Comparison of ENCODE assay signal across 10 mouse cellular contexts in the genomic region with DNA sequence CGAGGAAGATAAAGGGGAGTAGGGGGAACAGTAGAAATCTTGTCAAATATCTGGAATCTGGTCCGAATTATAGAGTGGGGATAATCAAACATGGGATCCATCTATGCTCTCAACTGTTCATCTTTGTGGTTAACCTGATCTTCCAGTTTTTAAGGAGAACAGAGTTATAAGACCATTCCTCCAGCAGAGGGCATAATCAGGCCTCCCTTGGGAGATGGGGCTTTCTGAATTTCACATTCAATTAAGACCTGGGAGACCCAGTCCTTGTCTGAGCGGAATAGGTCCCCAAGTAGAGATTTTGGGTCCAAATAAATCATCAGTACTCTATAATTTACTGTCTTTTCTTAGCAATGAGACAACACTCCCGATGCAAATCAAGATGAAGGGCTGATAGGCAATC.
A peak's percentile ranks its signal among the peaks of the same experiment; 100 is the strongest.
DNase-seq lines count a peak whose midpoint lies in the region; ATAC-seq and TF ChIP-seq lines count a peak whose summit lies in the region.
"Had no signal": no experiment of that assay in that cellular context is flagged by ENCODE, and none has a peak within 500 bp of the region (broad histone marks: within the 10 kb centered on the region; RNA-seq: fewer than 3 reads in every experiment).

No protein-coding gene starts in this region.

- WGBS in heart, embryonic 11.5 days (ENCODE audit: insufficient replicate concordance) = 43% methylated on average over 4 of the region's 4 CpGs
- 65% methylated on average over 4 of the region's 4 CpGs for WGBS in thymus, adult 2 months

- H3K4me1 ChIP-seq in heart, embryonic 11.5 days (ENCODE audit: control insufficient read depth, insufficient read depth, low read length) = no peaks in the 10 kb centered on the region
- no peaks in the 10 kb centered on the region for H3K4me1 ChIP-seq in thymus, adult 2 months (replicated peaks; ENCODE audit: control insufficient read depth, insufficient read depth, low read length)
- H3K4me1 ChIP-seq: limb, embryonic 12.5 days; neural tube, embryonic 13.5 days had no signal

- peak; percentile 17 for DNase-seq in heart, postnatal 4 days
- DNase-seq in 416B (ENCODE audit: low read depth) (peak; percentile 14), NIH3T3 (ENCODE audit: low read depth) (peak; percentile 10)
- DNase-seq in layer of hippocampus, adult 9-10 months (ENCODE audit: low spot score) = peak; percentile 11
- no peak for DNase-seq in gastrocnemius, adult 18-20 months (ENCODE audit: low spot score)
- DNase-seq in thymus, adult 2 months = no peak

- no peak overlapping the region for H3K27ac ChIP-seq in heart, embryonic 11.5 days (ENCODE audit: low read depth, low read length)
- H3K27ac ChIP-seq in thymus, adult 2 months (ENCODE audit: control insufficient read depth, insufficient read depth, low read length) = no peak overlapping the region
- H3K27ac ChIP-seq: limb, embryonic 12.5 days; neural tube, embryonic 13.5 days had no signal

- TF ChIP-seq CTCF in thymus, adult 2 months (IDR thresholded peaks at IDR 0.05; ENCODE audit: borderline replicate concordance, control insufficient read depth, extremely low read depth, insufficient read depth, low read length, poor library complexity) = no peak

- H3K9me3 ChIP-seq in heart, embryonic 11.5 days (replicated peaks; ENCODE audit: control insufficient read depth, low read length) = no peaks in the 10 kb centered on the region
- H3K9me3 ChIP-seq: limb, embryonic 12.5 days; neural tube, embryonic 13.5 days had no signal

- no peak for ATAC-seq in heart, embryonic 11.5 days (replicated peaks; ENCODE audit: insufficient number of reproducible peaks, low FRiP score, low TSS enrichment)
- ATAC-seq in cerebellum, adult (ENCODE audit: insufficient number of reproducible peaks, low FRiP score, low TSS enrichment) = no peak

- H3K36me3 ChIP-seq in heart, embryonic 11.5 days (ENCODE audit: control insufficient read depth, insufficient read depth, low read length) = no peaks in the 10 kb centered on the region
- H3K36me3 ChIP-seq in thymus, adult 2 months (ENCODE audit: control insufficient read depth, insufficient read depth, low read length) = no peaks in the 10 kb centered on the region
- H3K36me3 ChIP-seq: limb, embryonic 12.5 days; neural tube, embryonic 13.5 days had no signal

- H3K4me2 ChIP-seq in heart, embryonic 11.5 days = no peak overlapping the region
- H3K4me2 ChIP-seq: limb, embryonic 12.5 days; neural tube, embryonic 13.5 days had no signal

- TF ChIP-seq POLR2A in thymus, adult 2 months (IDR thresholded peaks at IDR 0.05; ENCODE audit: control insufficient read depth, extremely low read depth, insufficient read depth, low read length, poor library complexity) = no peak

- H3K27me3 ChIP-seq in heart, embryonic 11.5 days (ENCODE audit: control insufficient read depth, insufficient read depth, low read length) = no peaks in the 10 kb centered on the region
- H3K27me3 ChIP-seq in thymus, adult 2 months (ENCODE audit: control insufficient read depth, insufficient read depth, low read length) = no peaks in the 10 kb centered on the region
- H3K27me3 ChIP-seq: limb, embryonic 12.5 days; neural tube, embryonic 13.5 days had no signal

- no peak overlapping the region for H3K9ac ChIP-seq in heart, embryonic 11.5 days (ENCODE audit: low read depth, low read length)
- H3K9ac ChIP-seq: limb, embryonic 12.5 days; neural tube, embryonic 13.5 days had no signal

- H3K4me3 ChIP-seq in heart, embryonic 11.5 days (ENCODE audit: low read depth, low read length) = no peak overlapping the region
- no peak overlapping the region for H3K4me3 ChIP-seq in thymus, adult 2 months (ENCODE audit: control insufficient read depth, insufficient read depth, low read length)
- H3K4me3 ChIP-seq: limb, embryonic 12.5 days; neural tube, embryonic 13.5 days had no signal

Comparison
In these comparisons a context has a peak if more than half of its experiments do, and no peak if none do; other contexts are left out.
1. DNase-seq: peak in heart, postnatal 4 days (single experiment), 416B (single experiment), NIH3T3 (single experiment) and layer of hippocampus, adult 9-10 months (single experiment); none in gastrocnemius, adult 18-20 months (single experiment) and thymus, adult 2 months (single experiment).